Mouse (Mus musculus): ENCODE data around the gene Mst1.

GRCm38 (mm10) chr9:108052411-108052810, 27.8 kb upstream of the Mst1 start:
- TF ChIP-seq POLR2A (IDR thresholded peaks at IDR 0.05; ENCODE audit: control insufficient read depth, low read depth, low read length) (no peak), CTCF (IDR thresholded peaks at IDR 0.05; ENCODE audit: control insufficient read depth, insufficient read depth, insufficient replicate concordance, low read depth, low read length) (no peak)

All from testis, adult 2 months (tissue).